Mouse (Mus musculus): ENCODE results near the gene Ccdc102a. TPM values are rescaled to one million over a fixed set of nuclear protein-coding genes. Genes with fewer than 3 reads are reported as not detected.

The Ccdc102a gene
- total and polyA plus RNA-seq, 3 experiments: 2.5 to 5.8 (median 2.8) TPM

DNA sequence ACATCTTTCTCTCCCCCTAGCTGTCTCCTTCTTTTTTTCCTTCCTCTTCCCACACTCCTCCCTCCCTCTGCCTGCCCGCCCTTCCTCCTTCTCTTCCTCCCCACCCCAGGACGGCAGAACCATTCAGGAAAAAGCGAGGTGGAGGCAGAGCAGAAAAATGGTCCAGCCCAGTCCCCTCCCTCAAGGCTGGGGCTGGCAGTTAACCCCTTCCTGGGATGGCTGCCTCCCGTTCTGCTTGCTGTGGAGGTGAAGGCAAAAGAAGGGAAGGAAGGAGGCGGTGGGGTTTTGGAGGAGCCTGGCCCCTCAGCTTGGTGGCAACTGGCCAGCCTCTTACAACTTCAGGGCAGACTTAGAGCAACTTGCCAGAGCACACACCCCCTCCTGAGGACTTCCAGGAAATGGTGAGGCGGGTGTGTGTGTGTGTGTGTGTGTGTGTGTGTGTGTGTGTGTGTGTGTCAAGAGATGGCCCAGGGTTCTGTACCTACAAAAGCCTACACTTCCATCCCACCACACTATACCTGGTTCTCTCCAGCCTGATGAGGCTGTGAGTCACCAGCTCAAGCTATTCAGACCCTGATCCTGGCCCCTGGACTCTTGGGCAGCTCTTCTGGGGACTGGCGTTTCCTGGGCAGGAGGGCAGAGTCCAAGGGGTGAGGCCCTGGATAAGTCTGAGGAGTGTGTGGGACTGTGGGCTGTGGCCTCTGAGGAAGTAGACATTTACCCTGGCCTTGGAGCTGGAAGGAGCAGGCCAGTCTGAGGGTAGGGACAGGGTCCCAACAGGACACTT, 46.6 kb downstream of the Ccdc102a start:
- TF ChIP-seq PAX5 (IDR thresholded peaks at IDR 0.05; ENCODE audit: low read length): no peak
- H3K4me3 ChIP-seq (replicated peaks in 1 of 3; ENCODE audit: low read depth in 2 of 3, low read length in 2 of 3, poor library complexity in 1 of 3): no peak overlapping the region
- in situ Hi-C loops (cut with MboI; ENCODE audit: low pct_ligation_motif_present, low pct_unique_long_range_greater_than_20kb, low sequenced_read_pairs): loop anchor here (5.0 kb wide), 1 partner anchor 36 kb away; no protein-coding TSS in a partner anchor
- H3K4me2 ChIP-seq (ENCODE audit: insufficient read depth, low read depth, poor library complexity, severe bottlenecking): no peak overlapping the region
- no peak overlapping the region for H3K27ac ChIP-seq (ENCODE audit: insufficient read depth, low read depth)
- H3K27me3 ChIP-seq (replicated peaks): peaks cover 17% of the 10 kb centered on the region
- H3K9ac ChIP-seq (ENCODE audit: insufficient read depth, low read depth): no peak overlapping the region
- H3K9me3 ChIP-seq (replicated peaks; ENCODE audit: low read length): no peaks in the 10 kb centered on the region
- no peak for DNase-seq (ENCODE audit: extremely low read depth)
- no peaks in the 10 kb centered on the region for H3K79me2 ChIP-seq (replicated peaks; ENCODE audit: control insufficient read depth, extremely low read depth, insufficient read depth, poor library complexity, severe bottlenecking)
- dilution Hi-C loops (cut with MboI; ENCODE audit: extremely low pct_ligation_motif_present, extremely low pct_unique_long_range_greater_than_20kb, low sequenced_read_pairs): no loop called here
- peaks cover 7 to 38% of the 10 kb centered on the region in 2 experiments for H3K36me3 ChIP-seq (replicated peaks in 1 of 2; ENCODE audit: control insufficient read depth in 1 of 2, insufficient read depth in 1 of 2, low read length in 1 of 2)
- H3K4me1 ChIP-seq (ENCODE audit: control insufficient read depth in 1 of 2, insufficient read depth in 2 of 2): peaks cover 0 to 26% of the 10 kb centered on the region in 2 experiments; a peak in 2 of 4 replicates

- H3K27ac ChIP-seq (ENCODE audit: insufficient read depth, low read depth): no peak overlapping the region
- H3K9me3 ChIP-seq (replicated peaks; ENCODE audit: low read length): no peaks in the 10 kb centered on the region
- H3K4me3 ChIP-seq (replicated peaks in 1 of 3; ENCODE audit: low read depth in 2 of 3, low read length in 2 of 3, poor library complexity in 1 of 3): no peak overlapping the region
- DNase-seq (ENCODE audit: extremely low read depth): no peak
- H3K36me3 ChIP-seq (replicated peaks in 1 of 2; ENCODE audit: control insufficient read depth in 1 of 2, insufficient read depth in 1 of 2, low read length in 1 of 2): peaks cover 13 to 45% of the 10 kb centered on the region in 2 experiments
- H3K9ac ChIP-seq (ENCODE audit: insufficient read depth, low read depth): no peak overlapping the region
- no peak overlapping the region for H3K4me2 ChIP-seq (ENCODE audit: insufficient read depth, low read depth, poor library complexity, severe bottlenecking)
- in situ Hi-C loops (cut with MboI; ENCODE audit: low pct_ligation_motif_present, low pct_unique_long_range_greater_than_20kb, low sequenced_read_pairs) (loop anchor here (5.0 kb wide), 1 partner anchor 37 kb away; no protein-coding TSS in a partner anchor), dilution Hi-C loops (cut with MboI; ENCODE audit: extremely low pct_ligation_motif_present, extremely low pct_unique_long_range_greater_than_20kb, low sequenced_read_pairs) (no loop called here)
- H3K27me3 ChIP-seq (replicated peaks): peaks cover 15% of the 10 kb centered on the region
- no peaks in the 10 kb centered on the region for H3K79me2 ChIP-seq (replicated peaks; ENCODE audit: control insufficient read depth, extremely low read depth, insufficient read depth, poor library complexity, severe bottlenecking)
- peaks cover 0 to 24% of the 10 kb centered on the region in 2 experiments; a peak in 2 of 4 replicates for H3K4me1 ChIP-seq (ENCODE audit: control insufficient read depth in 1 of 2, insufficient read depth in 2 of 2)
- TF ChIP-seq SIN3A (IDR thresholded peaks at IDR 0.05; ENCODE audit: low read length) (no peak), CHD2 (IDR thresholded peaks at IDR 0.05; ENCODE audit: low read length) (no peak), HCFC1 (IDR thresholded peaks at IDR 0.05; ENCODE audit: low read depth, low read length) (no peak), ETS1 (conservative IDR thresholded peaks at IDR 0.05; ENCODE audit: low read depth, low read length) (no peak), UBTF (IDR thresholded peaks at IDR 0.05; ENCODE audit: low read depth, low read length) (no peak), USF2 (conservative IDR thresholded peaks at IDR 0.05; ENCODE audit: low read depth, low read length) (no peak), TCF12 (IDR thresholded peaks at IDR 0.05; ENCODE audit: low read depth, low read length) (no peak)
These were observed 47.3 kb downstream of the Ccdc102a start for GRCm38 (mm10) chr8:94870474-94871107.

DNA sequence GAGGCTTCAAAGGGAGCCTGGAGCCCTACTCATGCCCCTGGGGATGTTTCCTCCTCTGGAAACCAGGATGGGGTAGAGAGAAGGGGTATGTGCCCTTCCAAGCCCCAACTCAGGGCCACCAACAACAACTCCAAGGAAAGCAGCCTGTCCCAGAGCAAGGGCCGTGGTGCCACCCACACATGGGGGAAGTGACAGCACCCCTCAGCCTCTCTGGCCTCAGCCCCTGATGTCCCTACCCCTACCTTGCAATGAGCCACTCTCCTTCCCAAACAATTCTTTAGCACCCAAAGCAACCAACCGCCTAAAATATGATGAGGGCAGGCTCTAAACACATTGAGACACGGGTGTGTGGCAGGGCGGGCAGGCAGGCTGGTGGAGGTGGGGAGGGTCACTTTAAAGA, 47.9 kb downstream of the Ccdc102a start:
- Histone ChIP-seq H3K36me3 (replicated peaks in 1 of 2; ENCODE audit: control insufficient read depth in 1 of 2, insufficient read depth in 1 of 2, low read length in 1 of 2) (peaks cover 19 to 51% of the 10 kb centered on the region in 2 experiments), H3K9me3 (replicated peaks; ENCODE audit: low read length) (no peaks in the 10 kb centered on the region), H3K4me3 (replicated peaks in 1 of 3; ENCODE audit: low read depth in 2 of 3, low read length in 2 of 3, poor library complexity in 1 of 3) (no peak overlapping the region), H3K4me2 (ENCODE audit: insufficient read depth, low read depth, poor library complexity, severe bottlenecking) (no peak overlapping the region), H3K27me3 (replicated peaks) (peaks cover 9% of the 10 kb centered on the region), H3K79me2 (replicated peaks; ENCODE audit: control insufficient read depth, extremely low read depth, insufficient read depth, poor library complexity, severe bottlenecking) (no peaks in the 10 kb centered on the region), H3K9ac (ENCODE audit: insufficient read depth, low read depth) (no peak overlapping the region), H3K27ac (ENCODE audit: insufficient read depth, low read depth) (no peak overlapping the region), H3K4me1 (ENCODE audit: control insufficient read depth in 1 of 2, insufficient read depth in 2 of 2) (peaks cover 0 to 18% of the 10 kb centered on the region in 2 experiments; a peak in 2 of 4 replicates)
- dilution Hi-C loops (cut with MboI; ENCODE audit: extremely low pct_ligation_motif_present, extremely low pct_unique_long_range_greater_than_20kb, low sequenced_read_pairs): no loop called here
- no peak for DNase-seq (ENCODE audit: extremely low read depth)
- no peak for TF ChIP-seq ETS1 (conservative IDR thresholded peaks at IDR 0.05; ENCODE audit: low read depth, low read length)
- no peak for TF ChIP-seq MAX (IDR thresholded peaks at IDR 0.05; ENCODE audit: low read length)
- TF ChIP-seq ZC3H11A (IDR thresholded peaks at IDR 0.05; ENCODE audit: low read depth, low read length): no peak
- TF ChIP-seq IRF4 (IDR thresholded peaks at IDR 0.05; ENCODE audit: low read depth, low read length): no peak
- in situ Hi-C loops (cut with MboI; ENCODE audit: low pct_ligation_motif_present, low pct_unique_long_range_greater_than_20kb, low sequenced_read_pairs): loop anchor here (5.0 kb wide), 1 partner anchor 37 kb away; no protein-coding TSS in a partner anchor

Measured in CH12.LX (cell line).